Mouse (Mus musculus) spleen, adult 2 months (tissue): ENCODE measurements around the gene Olfr750. TPM values are rescaled to one million over a fixed set of nuclear protein-coding genes. Genes with fewer than 3 reads are reported as not detected.
"Not testable (repeated sequence)": the region's sequence is repeated elsewhere in the genome, so short reads cannot be mapped to it uniquely, and the experiment has no call there.

ENCODE experiments used
- DNase-seq, 2 experiments: peaks; one replicate each; pipeline versions ENCODE4 v3.0.0 to v3.0.0-alpha.2; 2012 to 2021; ENCODE audit warnings: low spot score in 2 of 2, low read depth in 1 of 2
- H3K27ac ChIP-seq: fragments of 200-500 bp; 2 replicates; pipeline ENCODE4 v1.5.1; 2012; ENCODE audit warnings: low read length, inconsistent platforms; ENCODE audit not compliant: insufficient read depth
- H3K27me3 ChIP-seq: fragments of 200-500 bp; 2 replicates; pipeline ENCODE4 v1.6.1; 2012; ENCODE audit warnings: mild to moderate bottlenecking, moderate library complexity, low read length, inconsistent platforms; ENCODE audit not compliant: control insufficient read depth, insufficient read depth
- H3K36me3 ChIP-seq: fragments of 200-500 bp; 2 replicates; pipeline ENCODE4 v1.6.1; 2012; ENCODE audit warnings: mild to moderate bottlenecking, low read length, inconsistent platforms; ENCODE audit not compliant: control insufficient read depth, insufficient read depth
- H3K4me1 ChIP-seq: fragments of 200-500 bp; 2 replicates; pipeline ENCODE4 v1.6.1; 2011; ENCODE audit warnings: inconsistent platforms; ENCODE audit not compliant: control insufficient read depth, insufficient read depth, insufficient read length
- H3K4me3 ChIP-seq: fragments of 200-500 bp; 2 replicates; pipeline ENCODE4 v1.5.1; 2011; ENCODE audit warnings: mild to moderate bottlenecking, inconsistent platforms; ENCODE audit not compliant: insufficient read depth, insufficient read length; ENCODE audit errors: extremely low read depth
- CTCF ChIP-seq: fragments of 200-500 bp; IDR thresholded peaks from 2 replicates; pipeline ENCODE4 v1.5.1; 2011; ENCODE audit warnings: mild to moderate bottlenecking, inconsistent platforms; ENCODE audit not compliant: insufficient read depth, insufficient read length, insufficient replicate concordance; ENCODE audit errors: extremely low read depth
- POLR2A ChIP-seq: fragments of 200-500 bp; IDR thresholded peaks from 2 replicates; pipeline ENCODE4 v1.6.1; 2011; ENCODE audit warnings: low read depth, low read length, inconsistent platforms
- WGBS: fragments of 180-500 bp; shearing (Covaris S2); methylation state at CpG from one replicate; pipeline ENCODE4 v1.1.7; 2018; 5-methylcytosine and 5-hydroxymethylcytosine counted together
- polyA plus RNA-seq: library from polyadenylated mRNA; depleted of rRNA; stranded (reverse); fragments of >200 nt; gene quantifications from 2 replicates; pipeline ENCODE4 v1.2.3, GENCODE M21; 2012

Gene Olfr750
- polyA plus RNA-seq, 1 experiment, result not detected

DNA sequence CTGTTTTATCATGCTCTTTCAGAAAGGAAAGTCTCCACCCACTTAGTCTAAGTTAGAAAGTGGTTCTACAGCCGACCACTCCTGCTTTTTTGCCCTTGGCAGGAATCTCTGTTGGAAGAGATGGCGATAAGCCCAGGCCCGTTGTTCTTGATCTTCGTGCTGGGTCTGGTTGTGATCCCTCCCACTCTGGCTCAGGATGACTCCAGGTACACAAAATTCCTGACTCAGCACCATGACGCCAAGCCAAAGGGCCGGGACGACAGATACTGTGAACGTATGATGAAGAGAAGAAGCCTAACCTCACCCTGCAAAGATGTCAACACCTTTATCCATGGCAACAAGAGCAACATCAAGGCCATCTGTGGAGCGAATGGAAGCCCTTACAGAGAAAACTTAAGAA, 27.0 kb upstream of the Olfr750 start:
- 89% methylated on average over 9 of the region's 9 CpGs for WGBS
- Histone ChIP-seq H3K36me3 (no peaks in the 10 kb centered on the region), H3K27ac (no peak overlapping the region), H3K4me3 (no peak overlapping the region), H3K27me3 (no peaks in the 10 kb centered on the region), H3K4me1 (no peaks in the 10 kb centered on the region; the same call in 1 of the 2 replicates)
- DNase-seq, result no peak
- no peak for TF ChIP-seq CTCF

DNA sequence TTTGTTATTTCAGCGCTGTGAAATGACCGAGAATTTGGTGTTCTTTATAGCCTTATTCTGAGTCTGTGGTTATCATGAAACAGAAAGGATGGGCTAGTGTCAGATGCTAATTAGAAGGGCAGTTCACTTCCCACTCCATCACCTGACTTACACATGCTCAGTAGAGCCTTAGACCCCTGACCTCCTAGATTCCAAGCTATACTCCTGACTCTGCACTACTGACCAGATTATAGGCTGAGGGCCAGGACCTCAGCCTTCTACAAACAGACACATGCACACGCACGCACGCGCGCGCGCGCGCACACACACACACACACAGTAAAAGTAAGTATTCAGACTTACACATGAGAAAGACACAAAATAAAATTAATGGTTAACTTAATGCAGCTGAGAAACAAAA, 24.7 kb upstream of the Olfr750 start:
- Histone ChIP-seq H3K36me3 (no peaks in the 10 kb centered on the region), H3K27me3 (no peaks in the 10 kb centered on the region), H3K4me1 (no peaks in the 10 kb centered on the region; the same call in 1 of the 2 replicates), H3K27ac (no peak overlapping the region), H3K4me3 (no peak overlapping the region)
- 95% methylated on average over 11 of the region's 11 CpGs for WGBS
- no peak for TF ChIP-seq POLR2A
- DNase-seq, result no peak

DNA sequence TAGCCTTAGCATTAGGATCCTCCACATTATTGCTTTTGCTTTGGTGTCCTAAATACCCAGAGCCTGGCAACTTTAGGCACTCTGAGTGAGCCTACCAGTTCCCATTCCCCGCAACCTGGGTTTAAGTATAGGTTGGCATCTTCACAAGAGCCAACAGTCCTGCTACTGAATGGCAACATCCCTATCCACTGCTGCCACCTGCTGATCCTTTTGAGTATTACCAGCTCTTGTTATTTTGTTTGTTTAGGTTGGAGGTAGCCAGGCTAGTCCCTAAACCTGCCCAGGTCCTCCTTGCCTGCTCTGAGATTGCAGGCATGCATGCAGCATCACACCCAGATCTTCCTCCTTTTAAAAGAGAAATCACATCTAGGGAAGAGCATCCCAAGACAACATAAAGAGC, 24.1 kb upstream of the Olfr750 start:
- peak in 1 of 2 experiments; percentile 66 for DNase-seq
- not testable (repeated sequence) for H3K27ac ChIP-seq, H3K27me3 ChIP-seq, H3K4me1 ChIP-seq, H3K36me3 ChIP-seq, H3K4me3 ChIP-seq
- 33% methylated on average over 1 of the region's 1 CpGs for WGBS
- TF ChIP-seq CTCF, result peak; percentile 30; the same call in 1 of the 2 replicates

DNA sequence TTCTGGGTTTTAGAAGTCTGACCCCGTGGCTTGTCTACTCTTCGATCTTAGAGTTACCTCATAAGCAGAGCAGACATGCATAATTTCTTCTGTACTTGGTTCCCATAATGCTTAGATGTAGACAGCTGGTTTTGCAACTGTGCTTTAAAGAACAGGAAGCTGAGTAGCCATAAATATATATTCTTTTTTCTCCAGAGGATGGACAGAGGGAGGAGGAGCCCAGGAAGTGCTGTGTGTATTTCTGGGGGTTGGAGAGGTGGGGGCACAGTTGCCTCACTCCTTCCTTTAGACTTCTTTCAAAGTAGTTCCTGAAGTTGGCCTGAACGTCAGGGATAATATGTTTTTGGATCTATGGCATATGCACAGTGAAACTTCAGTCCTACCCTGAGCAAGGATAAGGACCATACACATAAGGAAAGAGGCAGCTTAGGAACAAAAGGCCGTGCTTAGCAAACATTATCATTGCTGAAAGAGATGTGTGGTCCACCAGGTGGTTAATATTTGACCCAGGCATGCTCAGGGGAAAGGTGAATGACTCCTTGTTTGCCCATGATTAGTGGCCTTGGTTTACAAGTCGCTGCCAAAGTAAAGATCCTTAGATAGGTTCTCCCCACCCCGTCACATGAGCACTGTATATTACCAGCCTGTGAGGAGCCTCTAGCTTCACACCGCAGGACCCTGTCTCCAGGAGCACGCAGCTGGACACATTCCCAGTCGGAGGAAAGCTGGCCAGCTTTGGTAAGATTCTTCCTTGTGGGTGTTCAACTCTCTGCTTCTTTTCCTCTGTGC, 21.7 kb upstream of the Olfr750 start:
- 52% methylated on average over 9 of the region's 9 CpGs for WGBS
- Histone ChIP-seq H3K27ac (no peak overlapping the region), H3K36me3 (no peaks in the 10 kb centered on the region)

DNA sequence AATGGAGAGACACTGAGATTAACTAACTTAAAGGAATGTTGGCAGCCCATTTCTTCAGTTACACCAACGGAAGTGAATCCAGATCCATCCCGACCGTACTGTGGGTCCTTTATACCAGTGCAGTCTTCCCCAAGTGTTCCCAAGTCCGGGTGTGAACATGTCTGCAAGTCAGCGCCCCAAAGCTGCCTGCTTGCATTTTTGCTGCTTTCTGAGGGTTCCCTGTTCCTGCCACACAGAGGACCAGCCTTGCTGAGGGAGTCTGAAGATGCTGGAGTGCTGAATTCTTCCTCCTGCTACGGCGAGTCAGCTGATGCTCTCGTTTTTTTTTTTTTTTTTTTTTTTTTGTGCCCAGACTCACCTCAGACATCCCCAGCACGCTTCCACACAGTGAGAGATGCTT, 20.7 kb upstream of the Olfr750 start:
- Histone ChIP-seq H3K36me3 (no peaks in the 10 kb centered on the region), H3K27me3 (no peaks in the 10 kb centered on the region), H3K4me1 (no peaks in the 10 kb centered on the region), H3K27ac (no peak overlapping the region), H3K4me3 (no peak overlapping the region)
- 72% methylated on average over 9 of the region's 9 CpGs for WGBS
- TF ChIP-seq CTCF, result no peak
- TF ChIP-seq POLR2A, result no peak
- DNase-seq, result no peak

More for the DNA sequence above, 21.7 kb upstream of the Olfr750 start:
- H3K4me3 ChIP-seq, result no peak overlapping the region
- no peaks in the 10 kb centered on the region for H3K27me3 ChIP-seq
- no peak for DNase-seq
- no peaks in the 10 kb centered on the region for H3K4me1 ChIP-seq
- no peak for TF ChIP-seq CTCF

DNA sequence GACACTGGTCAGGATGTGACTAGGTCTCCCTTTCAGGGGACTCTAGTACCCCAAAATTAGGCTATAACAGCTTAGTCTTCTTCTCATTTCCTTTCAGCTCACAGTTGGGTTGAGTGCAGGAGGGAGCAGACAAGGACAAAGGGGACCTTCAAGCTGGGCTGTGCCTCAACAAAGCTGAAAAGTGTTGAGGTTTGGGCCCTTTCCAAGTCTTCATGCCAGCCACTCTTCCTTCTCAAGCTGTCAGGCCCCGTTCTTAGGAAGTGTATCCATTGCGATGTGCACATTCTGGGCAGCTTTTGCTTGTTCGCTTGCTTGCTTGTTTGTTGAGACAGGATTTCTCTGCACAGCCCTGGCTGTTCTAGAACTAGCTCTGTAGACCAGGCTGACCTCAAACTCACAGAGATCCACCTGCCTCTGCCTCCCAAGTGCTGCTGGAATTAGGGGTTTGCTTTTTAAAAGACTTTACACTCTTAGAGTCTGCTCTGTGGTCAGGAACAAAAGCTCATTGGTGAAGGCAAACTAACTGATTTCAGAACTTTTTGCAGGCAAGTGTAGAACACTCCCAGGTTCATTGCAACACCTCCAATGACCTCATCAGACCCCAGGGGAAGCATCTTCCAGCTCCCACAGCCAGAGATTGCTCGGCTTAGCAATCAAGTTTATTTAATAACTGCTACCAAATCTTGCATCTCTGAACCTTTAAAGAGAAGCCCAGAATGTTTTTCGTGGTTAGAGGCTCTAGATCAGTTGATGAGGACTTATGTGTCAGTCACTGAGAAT, 20.1 kb upstream of the Olfr750 start:
- no peak overlapping the region for H3K4me3 ChIP-seq
- no peak for DNase-seq
- 50% methylated on average over 5 of the region's 5 CpGs for WGBS
- H3K27me3 ChIP-seq, result no peaks in the 10 kb centered on the region
- no peak for TF ChIP-seq CTCF
- TF ChIP-seq POLR2A, result no peak
- H3K4me1 ChIP-seq, result no peaks in the 10 kb centered on the region
- H3K36me3 ChIP-seq, result no peaks in the 10 kb centered on the region
- H3K27ac ChIP-seq, result no peak overlapping the region

DNA sequence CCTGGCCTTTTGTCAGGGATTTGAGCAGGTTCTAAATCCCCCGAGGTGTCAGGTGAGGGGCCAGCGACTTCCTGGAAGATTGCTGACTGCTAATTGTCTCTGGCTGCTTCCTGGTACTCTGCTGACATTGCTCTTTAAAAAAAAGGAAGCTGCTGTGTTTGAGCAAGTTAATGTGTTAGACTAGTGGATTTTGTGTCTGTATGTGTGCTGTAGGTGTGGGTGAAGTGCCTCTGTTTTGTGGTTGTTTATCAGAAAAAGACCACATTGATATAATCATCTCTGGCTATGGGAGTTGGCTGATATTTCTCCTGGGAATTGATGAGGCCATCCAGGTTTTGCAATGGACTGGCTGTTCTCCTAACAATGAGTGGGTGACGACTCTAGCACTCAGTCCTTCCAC, 19.3 kb upstream of the Olfr750 start:
- 22% methylated on average over 3 of the region's 3 CpGs for WGBS
- H3K4me1 ChIP-seq, result no peaks in the 10 kb centered on the region
- H3K27ac ChIP-seq, result no peak overlapping the region
- H3K4me3 ChIP-seq, result no peak overlapping the region
- no peaks in the 10 kb centered on the region for H3K36me3 ChIP-seq
- TF ChIP-seq CTCF (no peak), POLR2A (no peak)
- peak in 1 of 2 experiments; percentile 30 for DNase-seq
- no peaks in the 10 kb centered on the region for H3K27me3 ChIP-seq
